Mouse (Mus musculus) testis, adult 2 months (tissue): ENCODE measurements around the gene Flvcr2. TPM values are rescaled to one million over a fixed set of nuclear protein-coding genes. Genes with fewer than 3 reads are reported as not detected.

ENCODE experiments used
- H3K27ac ChIP-seq: fragments of 200-500 bp; 2 replicates; pipeline ENCODE4 v1.5.1; 2012; ENCODE audit warnings: low read depth, low read length; ENCODE audit not compliant: control insufficient read depth, insufficient read depth
- H3K27me3 ChIP-seq: fragments of 200-500 bp; 2 replicates; pipeline ENCODE4 v1.6.1; 2012; ENCODE audit warnings: mild to moderate bottlenecking, low read length, moderate library complexity; ENCODE audit not compliant: control insufficient read depth, insufficient read depth
- H3K36me3 ChIP-seq: fragments of 200-500 bp; 2 replicates; pipeline ENCODE4 v1.6.1; 2012; ENCODE audit warnings: mild to moderate bottlenecking, low read length; ENCODE audit not compliant: control insufficient read depth, insufficient read depth
- H3K4me1 ChIP-seq: fragments of 200-500 bp; 2 replicates; pipeline ENCODE4 v1.6.1; 2012; ENCODE audit warnings: low read length; ENCODE audit not compliant: control insufficient read depth, insufficient read depth
- H3K4me3 ChIP-seq: fragments of 200-500 bp; 2 replicates; pipeline ENCODE4 v1.5.1; 2012; ENCODE audit warnings: low read depth, mild to moderate bottlenecking, low read length, moderate library complexity, mixed read lengths; ENCODE audit not compliant: control insufficient read depth
- CTCF ChIP-seq: fragments of 200-500 bp; IDR thresholded peaks from 2 replicates; pipeline ENCODE4 v1.5.1; 2012; ENCODE audit warnings: low read depth, mild to moderate bottlenecking, inconsistent platforms, low read length, moderate library complexity; ENCODE audit not compliant: control insufficient read depth, insufficient read depth, insufficient replicate concordance
- POLR2A ChIP-seq: fragments of 200-500 bp; IDR thresholded peaks from 2 replicates; pipeline ENCODE4 v1.6.1; 2012; ENCODE audit warnings: low read depth, mild to moderate bottlenecking, inconsistent platforms, low read length, moderate library complexity; ENCODE audit not compliant: control insufficient read depth
- polyA plus RNA-seq: library from polyadenylated mRNA; depleted of rRNA; stranded (reverse); fragments of >200 nt; gene quantifications from 2 replicates; pipeline ENCODE4 v1.2.3, GENCODE M21; 2012; rRNA removed

Flvcr2 gene
- polyA plus RNA-seq, 1 experiment: 59.5 TPM

DNA sequence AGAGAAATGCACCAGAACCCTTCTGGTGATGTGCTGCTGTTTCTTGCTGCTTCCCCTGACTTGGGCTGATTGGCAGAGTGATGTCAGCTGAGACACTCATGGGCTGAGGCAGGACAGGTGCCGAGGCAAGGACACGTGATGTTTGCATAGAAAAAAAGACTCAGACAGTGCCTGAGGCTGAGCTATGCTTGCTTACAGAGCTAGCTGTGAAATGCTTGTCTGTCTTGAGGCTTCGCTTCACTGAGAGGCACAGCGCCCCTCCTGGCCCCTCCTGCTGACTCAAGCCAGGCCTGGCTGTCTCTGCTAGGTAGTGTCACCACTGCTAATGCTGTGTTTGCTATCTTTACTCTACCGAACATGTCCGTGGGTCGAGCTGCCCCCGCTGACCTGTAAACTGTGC is 104.3 kb downstream of the Flvcr2 start:
- TF ChIP-seq CTCF (no peak), POLR2A (no peak)
- Histone ChIP-seq H3K27me3 (no peaks in the 10 kb centered on the region), H3K36me3 (peaks cover 1% of the 10 kb centered on the region; the same call in 1 of the 2 replicates)

GRCm38 (mm10) chr12:85853836-85854235 is 107.5 kb downstream of the Flvcr2 start:
- Histone ChIP-seq H3K4me1 (no peaks in the 10 kb centered on the region), H3K27me3 (no peaks in the 10 kb centered on the region), H3K27ac (no peak overlapping the region), H3K4me3 (no peak overlapping the region), H3K36me3 (peaks cover 1% of the 10 kb centered on the region; the same call in 1 of the 2 replicates)
- TF ChIP-seq POLR2A: no peak
- TF ChIP-seq CTCF: no peak

More for the DNA sequence above, 104.3 kb downstream of the Flvcr2 start:
- no peak overlapping the region for H3K4me3 ChIP-seq
- no peak overlapping the region for H3K27ac ChIP-seq
- H3K4me1 ChIP-seq: no peaks in the 10 kb centered on the region

GRCm38 (mm10) chr12:85854271-85854670 is 107.9 kb downstream of the Flvcr2 start:
- peaks cover 1% of the 10 kb centered on the region; the same call in 1 of the 2 replicates for H3K36me3 ChIP-seq
- no peak for TF ChIP-seq CTCF
- TF ChIP-seq POLR2A: no peak
- no peaks in the 10 kb centered on the region for H3K27me3 ChIP-seq

DNA sequence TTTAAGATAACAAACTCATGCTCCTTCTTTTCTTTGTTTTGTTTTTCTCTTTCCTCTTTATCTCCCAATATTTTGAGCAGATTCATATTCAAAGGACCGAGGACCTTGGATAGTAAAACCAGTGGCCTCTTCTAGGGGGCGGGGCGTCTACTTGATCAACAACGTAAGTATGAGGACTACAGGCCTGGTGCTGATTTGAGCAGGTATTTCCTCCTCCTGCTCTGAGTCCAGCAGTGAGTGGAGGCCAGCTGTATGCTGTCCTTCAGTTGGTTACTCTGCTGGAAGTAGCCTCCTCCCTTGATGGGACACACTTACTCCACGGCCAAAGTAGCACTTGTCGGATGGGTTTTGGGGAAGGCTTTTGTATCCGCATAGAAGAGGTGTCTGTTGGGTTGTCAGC is 111.0 kb downstream of the Flvcr2 start:
- peaks cover 1% of the 10 kb centered on the region; the same call in 1 of the 2 replicates for H3K36me3 ChIP-seq
- H3K27me3 ChIP-seq: no peaks in the 10 kb centered on the region
- no peak overlapping the region for H3K4me3 ChIP-seq
- TF ChIP-seq CTCF (no peak), POLR2A (no peak)
- H3K4me1 ChIP-seq: no peaks in the 10 kb centered on the region
- H3K27ac ChIP-seq: no peak overlapping the region

More at GRCm38 (mm10) chr12:85854271-85854670, 107.9 kb downstream of the Flvcr2 start:
- Histone ChIP-seq H3K4me1 (no peaks in the 10 kb centered on the region), H3K4me3 (no peak overlapping the region), H3K27ac (no peak overlapping the region)

DNA sequence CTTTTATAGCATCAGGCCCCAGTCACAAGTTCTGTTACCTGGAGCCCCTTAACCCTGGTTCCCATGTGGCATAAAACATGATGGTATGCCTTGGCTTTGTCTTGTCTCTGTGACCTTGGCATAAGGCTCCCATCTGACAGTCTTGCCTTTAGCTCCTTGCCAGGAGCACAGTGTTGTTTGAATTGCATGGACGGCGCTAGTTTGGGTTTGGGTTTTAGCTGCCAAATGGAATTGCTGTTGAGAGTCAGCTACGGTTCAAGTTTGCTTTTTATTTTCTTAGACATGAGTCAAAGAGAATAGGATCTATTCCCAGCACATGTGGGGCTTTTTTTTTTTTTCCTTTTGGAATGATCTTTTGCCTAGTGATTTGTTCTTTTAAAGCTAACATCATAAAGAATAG is 112.8 kb downstream of the Flvcr2 start:
- Histone ChIP-seq H3K4me3 (no peak overlapping the region), H3K36me3 (no peaks in the 10 kb centered on the region), H3K4me1 (no peaks in the 10 kb centered on the region), H3K27ac (no peak overlapping the region), H3K27me3 (no peaks in the 10 kb centered on the region)
- TF ChIP-seq POLR2A (no peak), CTCF (no peak)

GRCm38 (mm10) chr12:85859511-85860189 is 113.3 kb downstream of the Flvcr2 start:
- Histone ChIP-seq H3K4me3 (no peak overlapping the region), H3K36me3 (no peaks in the 10 kb centered on the region), H3K27ac (no peak overlapping the region), H3K4me1 (no peaks in the 10 kb centered on the region), H3K27me3 (no peaks in the 10 kb centered on the region)
- TF ChIP-seq POLR2A (no peak), CTCF (no peak)

DNA sequence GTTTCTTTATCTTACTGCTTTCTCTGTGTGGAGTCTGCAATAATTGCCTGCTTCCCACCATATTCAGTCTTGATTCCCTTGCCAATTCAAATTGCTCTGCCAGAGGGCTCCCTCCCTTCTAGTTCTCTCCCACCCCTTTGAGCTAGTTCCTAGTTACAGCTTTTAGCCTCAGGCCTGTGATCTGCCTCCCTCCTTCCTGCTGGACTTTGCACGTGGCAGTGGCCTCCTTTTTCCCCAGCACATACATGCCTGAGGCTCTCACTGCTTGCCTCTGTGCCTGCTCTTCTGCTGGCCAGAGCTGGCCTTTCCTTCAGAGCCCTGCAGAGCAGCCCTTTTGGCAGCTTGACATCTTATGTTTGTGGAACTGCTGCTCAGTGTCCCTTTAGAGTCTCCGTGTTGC is 116.2 kb downstream of the Flvcr2 start:
- TF ChIP-seq POLR2A: no peak
- TF ChIP-seq CTCF: no peak
- Histone ChIP-seq H3K27me3 (no peaks in the 10 kb centered on the region), H3K4me3 (no peak overlapping the region), H3K36me3 (no peaks in the 10 kb centered on the region), H3K4me1 (no peaks in the 10 kb centered on the region), H3K27ac (no peak overlapping the region)

Other genes with a start within 250 kb of the Flvcr2 start
- gene Jdp2, start 147.5 kb upstream of the Flvcr2 start, polyA plus RNA-seq: 0.81 and 0.91 TPM in 2 replicates
- 0.59 and 1.1 TPM in 2 replicates for gene Batf, start 59.9 kb upstream of the Flvcr2 start, polyA plus RNA-seq
- gene Erg28, start 78.0 kb downstream of the Flvcr2 start, polyA plus RNA-seq: 17.3 and 21.0 TPM in 2 replicates
- 230 and 238 TPM in 2 replicates for gene Ttll5, start 78.1 kb downstream of the Flvcr2 start, polyA plus RNA-seq